Mouse (Mus musculus) kidney, adult 2 months (tissue): ENCODE results near the gene Srebf2. TPM values are rescaled to one million over a fixed set of nuclear protein-coding genes. Genes with fewer than 3 reads are reported as not detected.

Experiments used
- DNase-seq: peaks from one replicate; pipeline ENCODE4 v3.0.0; 2021
- H3K27ac ChIP-seq: fragments of 200-500 bp; 2 replicates; pipeline ENCODE4 v1.5.1; 2012; ENCODE audit warnings: low read depth, low read length, control low read depth, inconsistent platforms; ENCODE audit not compliant: insufficient read depth
- H3K27me3 ChIP-seq: fragments of 200-500 bp; replicated peaks from 2 replicates; pipeline ENCODE4 v1.6.1; 2012; ENCODE audit warnings: mild to moderate bottlenecking, moderate library complexity, low read length, inconsistent platforms; ENCODE audit not compliant: control insufficient read depth, insufficient read depth
- H3K36me3 ChIP-seq: fragments of 200-500 bp; 2 replicates; pipeline ENCODE4 v1.6.1; 2012; ENCODE audit warnings: mild to moderate bottlenecking, moderate library complexity, low read length, inconsistent platforms; ENCODE audit not compliant: control insufficient read depth, insufficient read depth
- H3K4me1 ChIP-seq: fragments of 200-500 bp; 2 replicates; pipeline ENCODE4 v1.6.1; 2011; ENCODE audit warnings: low read length; ENCODE audit not compliant: control insufficient read depth, insufficient read depth
- H3K4me3 ChIP-seq: fragments of 200-500 bp; 2 replicates; pipeline ENCODE4 v1.5.1; 2011; ENCODE audit warnings: mild to moderate bottlenecking, low read depth, low read length, control low read depth; ENCODE audit not compliant: insufficient read depth
- CTCF ChIP-seq: fragments of 200-500 bp; conservative IDR thresholded peaks from 2 replicates; pipeline ENCODE4 v1.5.1; 2011; ENCODE audit warnings: low read depth, mild to moderate bottlenecking, control low read depth, low read length, moderate library complexity, mixed read lengths; ENCODE audit not compliant: insufficient read depth, insufficient read length
- POLR2A ChIP-seq: fragments of 200-500 bp; IDR thresholded peaks from one replicate; pipeline ENCODE4 v1.6.1; 2011; ENCODE audit warnings: low read depth, low read length, control low read depth
- WGBS: fragments of 180-500 bp; shearing (Covaris S2); methylation state at CpG from one replicate; pipeline ENCODE4 v1.1.7; 2018; 5-methylcytosine and 5-hydroxymethylcytosine counted together
- polyA plus RNA-seq: library from polyadenylated mRNA; depleted of rRNA; stranded (reverse); fragments of >200 nt; gene quantifications from 2 replicates; pipeline ENCODE4 v1.2.3, GENCODE M21; 2012

The Srebf2 gene
- polyA plus RNA-seq, 1 experiment = 102 TPM

- H3K4me3 ChIP-seq = no peak overlapping the region
- no peak overlapping the region for H3K27ac ChIP-seq
- no peaks in the 10 kb centered on the region for H3K36me3 ChIP-seq
- DNase-seq = no peak
- TF ChIP-seq CTCF = no peak
- TF ChIP-seq POLR2A = no peak
- no peaks in the 10 kb centered on the region for H3K4me1 ChIP-seq
- 85% methylated on average over 5 of the region's 5 CpGs for WGBS
- no peaks in the 10 kb centered on the region for H3K27me3 ChIP-seq
Observed at GRCm38 (mm10) chr15:82225769-82226168, 78.8 kb downstream of the Srebf2 start.

GRCm38 (mm10) chr15:82229542-82230045 is 82.6 kb downstream of the Srebf2 start:
- Histone ChIP-seq H3K27me3 (no peaks in the 10 kb centered on the region), H3K4me1 (no peaks in the 10 kb centered on the region), H3K36me3 (no peaks in the 10 kb centered on the region), H3K4me3 (no peak overlapping the region), H3K27ac (no peak overlapping the region)
- 52% methylated on average over 11 of the region's 11 CpGs for WGBS
- no peak for DNase-seq
- TF ChIP-seq CTCF (no peak), POLR2A (no peak)

- Histone ChIP-seq H3K4me1 (no peaks in the 10 kb centered on the region), H3K27ac (no peak overlapping the region), H3K27me3 (no peaks in the 10 kb centered on the region), H3K4me3 (no peak overlapping the region), H3K36me3 (no peaks in the 10 kb centered on the region)
- no peak for TF ChIP-seq CTCF
- no peak for TF ChIP-seq POLR2A
- no peak for DNase-seq
- 86% methylated on average over 6 of the region's 6 CpGs for WGBS
Observed at GRCm38 (mm10) chr15:82230098-82230611, 83.2 kb downstream of the Srebf2 start.

GRCm38 (mm10) chr15:82231100-82231499 is 84.1 kb downstream of the Srebf2 start:
- no peak for TF ChIP-seq POLR2A
- TF ChIP-seq CTCF = no peak
- H3K4me3 ChIP-seq = no peak overlapping the region
- H3K36me3 ChIP-seq = no peaks in the 10 kb centered on the region
- H3K27me3 ChIP-seq = no peaks in the 10 kb centered on the region
- H3K27ac ChIP-seq = no peak overlapping the region
- no peak for DNase-seq
- no peaks in the 10 kb centered on the region for H3K4me1 ChIP-seq
- WGBS = 74% methylated on average over 4 of the region's 4 CpGs

- no peak overlapping the region for H3K4me3 ChIP-seq
- H3K27me3 ChIP-seq = no peaks in the 10 kb centered on the region
- WGBS = 77% methylated on average over 11 of the region's 11 CpGs
- no peaks in the 10 kb centered on the region for H3K4me1 ChIP-seq
- no peak overlapping the region for H3K27ac ChIP-seq
- H3K36me3 ChIP-seq = no peaks in the 10 kb centered on the region
- TF ChIP-seq POLR2A (no peak), CTCF (no peak)
- DNase-seq = no peak
Observed at GRCm38 (mm10) chr15:82231591-82232378, 84.8 kb downstream of the Srebf2 start.

GRCm38 (mm10) chr15:82232651-82233050 is 85.7 kb downstream of the Srebf2 start:
- no peaks in the 10 kb centered on the region for H3K36me3 ChIP-seq
- no peak for DNase-seq
- H3K27me3 ChIP-seq = no peaks in the 10 kb centered on the region
- no peak overlapping the region for H3K4me3 ChIP-seq
- 66% methylated on average over 4 of the region's 4 CpGs for WGBS
- H3K4me1 ChIP-seq = no peaks in the 10 kb centered on the region
- TF ChIP-seq CTCF (no peak), POLR2A (no peak)
- H3K27ac ChIP-seq = no peak overlapping the region

GRCm38 (mm10) chr15:82235661-82236060 is 88.7 kb downstream of the Srebf2 start:
- no peak overlapping the region for H3K27ac ChIP-seq
- no peaks in the 10 kb centered on the region for H3K27me3 ChIP-seq
- TF ChIP-seq POLR2A = no peak
- no peak for TF ChIP-seq CTCF
- no peaks in the 10 kb centered on the region for H3K36me3 ChIP-seq
- 88% methylated on average over 10 of the region's 10 CpGs for WGBS
- no peaks in the 10 kb centered on the region for H3K4me1 ChIP-seq
- no peak overlapping the region for H3K4me3 ChIP-seq
- no peak for DNase-seq
